Mouse (Mus musculus) myocyte (in vitro differentiated cells): Measurements from ENCODE around the gene Piga. TPM values are rescaled to one million over a fixed set of nuclear protein-coding genes. Genes with fewer than 3 reads are reported as not detected.

Experiments
- H3K27me3 ChIP-seq: one replicate; pipeline ENCODE4 v1.6.1; 2011; ENCODE audit not compliant: control insufficient read depth, insufficient read depth, insufficient read length
- H3K36me3 ChIP-seq: one replicate; pipeline ENCODE4 v1.6.1; 2011; ENCODE audit not compliant: control insufficient read depth, insufficient read depth
- H3K4me2 ChIP-seq: one replicate; pipeline ENCODE4 v1.6.1; 2011; ENCODE audit warnings: low read depth, control low read depth
- H3K4me3 ChIP-seq: one replicate; pipeline ENCODE4 v1.5.1; 2011; ENCODE audit warnings: mild to moderate bottlenecking, control low read depth, moderate library complexity
- H3K79me2 ChIP-seq: one replicate; pipeline ENCODE4 v1.6.1; 2011; ENCODE audit not compliant: control insufficient read depth, insufficient read depth
- H3ac ChIP-seq: one replicate; pipeline ENCODE4 v1.6.1; 2011; ENCODE audit not compliant: control insufficient read depth, insufficient read length
- CEBPB ChIP-seq: IDR thresholded peaks from 2 replicates; pipeline ENCODE4 v1.6.1; 2011; ENCODE audit warnings: mild to moderate bottlenecking, moderate library complexity; ENCODE audit not compliant: poor library complexity, insufficient read depth, severe bottlenecking
- E2F4 ChIP-seq: IDR thresholded peaks from one replicate; pipeline ENCODE4 v1.6.1; 2011; ENCODE audit warnings: mild to moderate bottlenecking, control low read depth, moderate library complexity; ENCODE audit not compliant: insufficient read depth
- MAX ChIP-seq: IDR thresholded peaks from one replicate; pipeline ENCODE4 v1.6.1; 2011; ENCODE audit warnings: low read depth, mild to moderate bottlenecking, control low read depth
- MYOD1 ChIP-seq, 3 experiments: IDR thresholded peaks; one replicate each; pipeline ENCODE4 v1.6.1; 2011; ENCODE audit warnings: control low read depth in 2 of 3, low read depth in 2 of 3, mild to moderate bottlenecking in 2 of 3, moderate library complexity in 1 of 3; ENCODE audit not compliant: insufficient read length in 2 of 3, control insufficient read depth in 1 of 3
- MYOG ChIP-seq, 3 experiments: IDR thresholded peaks; one replicate each; pipeline ENCODE4 v1.6.1; 2011; ENCODE audit warnings: control low read depth in 2 of 3, low read depth in 2 of 3, mild to moderate bottlenecking in 2 of 3; ENCODE audit not compliant: insufficient read length in 2 of 3, control insufficient read depth in 1 of 3, insufficient read depth in 1 of 3
- POLR2A ChIP-seq: IDR thresholded peaks from one replicate; pipeline ENCODE4 v1.6.1; 2011; ENCODE audit warnings: low read depth, mild to moderate bottlenecking, control low read depth, moderate library complexity; ENCODE audit not compliant: insufficient read length
- POLR2AphosphoS2 ChIP-seq: IDR thresholded peaks from one replicate; pipeline ENCODE4 v1.6.1; 2011; ENCODE audit warnings: low read depth, control low read depth; ENCODE audit not compliant: insufficient read length
- REST ChIP-seq: IDR thresholded peaks from one replicate; pipeline ENCODE4 v1.6.1; 2011; ENCODE audit warnings: mild to moderate bottlenecking, control low read depth, moderate library complexity; ENCODE audit not compliant: insufficient read depth, insufficient read length
- SRF ChIP-seq: IDR thresholded peaks from one replicate; pipeline ENCODE4 v1.6.1; 2011; ENCODE audit warnings: low read depth; ENCODE audit not compliant: control insufficient read depth, insufficient read length
- TCF12 ChIP-seq: IDR thresholded peaks from one replicate; pipeline ENCODE4 v1.6.1; 2011; ENCODE audit warnings: mild to moderate bottlenecking, control low read depth; ENCODE audit not compliant: poor library complexity, insufficient read depth, severe bottlenecking
- TCF3 ChIP-seq: IDR thresholded peaks from one replicate; pipeline ENCODE4 v1.6.1; 2011; ENCODE audit warnings: low read depth, control low read depth; ENCODE audit not compliant: insufficient read length
- USF1 ChIP-seq: IDR thresholded peaks from one replicate; pipeline ENCODE4 v1.6.1; 2011; ENCODE audit warnings: low read depth, mild to moderate bottlenecking, control low read depth, moderate library complexity
- polyA plus RNA-seq: library from polyadenylated mRNA; unstranded; fragments of >200 nt; fragmentation: generic; extraction: Trizol; gene quantifications from one replicate; pipeline ENCODE4 v1.2.1, GENCODE M21; 2012; ENCODE audit warnings: missing spikeins

Gene Piga
- polyA plus RNA-seq, 1 experiment = 2.5 TPM

DNA sequence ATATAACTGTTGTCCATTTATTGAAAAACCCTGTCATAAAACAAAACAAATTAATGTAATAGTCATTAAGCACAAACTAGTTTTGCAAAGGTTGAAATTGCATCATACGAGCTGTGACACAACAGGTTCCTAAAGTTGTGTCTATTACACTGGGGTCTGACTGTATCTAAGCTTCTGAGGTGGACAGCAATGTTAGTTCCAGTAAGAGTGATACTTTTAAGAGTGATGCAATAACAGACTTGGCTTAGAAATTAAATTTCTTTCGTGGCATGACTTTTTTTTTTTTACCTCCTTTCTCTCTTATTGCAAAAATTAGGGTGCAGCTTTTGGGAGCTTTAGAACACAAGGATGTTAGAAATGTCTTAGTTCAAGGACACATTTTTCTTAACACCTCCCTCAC is 8.6 kb downstream of the Piga start:
- Histone ChIP-seq H3K4me2 (no peak overlapping the region), H3K36me3 (no peaks in the 10 kb centered on the region), H3K79me2 (no peaks in the 10 kb centered on the region), H3K4me3 (no peak overlapping the region), H3K27me3 (no peaks in the 10 kb centered on the region), H3ac (no peak overlapping the region)
- TF ChIP-seq POLR2A (no peak), TCF3 (no peak), USF1 (no peak), SRF (no peak), POLR2AphosphoS2 (no peak), E2F4 (no peak), REST (no peak)

- H3K4me2 ChIP-seq = no peak overlapping the region
- H3K27me3 ChIP-seq = no peaks in the 10 kb centered on the region
- H3K36me3 ChIP-seq = no peaks in the 10 kb centered on the region
- no peak for TF ChIP-seq POLR2AphosphoS2
- TF ChIP-seq CEBPB = no peak
- no peak for TF ChIP-seq MYOD1 (IDR thresholded peaks at IDR 0.05; ENCODE audit: control insufficient read depth in 1 of 3, insufficient read length in 2 of 3, low read depth in 2 of 3)
- TF ChIP-seq MYOG (IDR thresholded peaks at IDR 0.05; ENCODE audit: control insufficient read depth in 1 of 3, insufficient read depth in 1 of 3, insufficient read length in 2 of 3, low read depth in 2 of 3) = no peak
- no peak for TF ChIP-seq POLR2A
- TF ChIP-seq TCF3 = no peak
- TF ChIP-seq USF1 = no peak
- no peak overlapping the region for H3ac ChIP-seq
- H3K79me2 ChIP-seq = no peaks in the 10 kb centered on the region
- no peak overlapping the region for H3K4me3 ChIP-seq
These were observed 11.0 kb downstream of the Piga start for GRCm38 (mm10) chrX:164430621-164431020.

DNA sequence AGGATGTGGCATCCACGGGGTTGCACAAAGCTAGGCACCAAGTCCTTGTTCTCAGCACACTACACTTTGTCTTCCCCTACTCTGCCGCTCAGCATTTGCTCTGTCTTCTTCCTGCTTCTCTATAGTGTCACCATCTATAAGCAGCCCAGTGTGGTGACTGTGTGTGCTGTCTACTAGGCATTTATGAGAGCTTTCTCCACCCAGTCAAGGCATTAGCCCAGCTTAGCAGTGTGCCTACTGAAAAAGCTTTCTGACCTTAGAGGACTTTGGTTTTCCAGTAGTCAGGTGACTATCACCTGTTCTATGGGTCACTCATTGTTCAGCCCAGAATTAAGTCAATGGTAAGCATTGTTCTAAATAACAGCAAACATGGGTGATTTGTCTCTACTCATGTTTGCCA is 11.5 kb downstream of the Piga start:
- TF ChIP-seq POLR2A (no peak), REST (no peak), TCF3 (no peak), CEBPB (no peak), E2F4 (no peak), TCF12 (no peak), USF1 (no peak), MAX (no peak), MYOG (IDR thresholded peaks at IDR 0.05; ENCODE audit: control insufficient read depth in 1 of 3, insufficient read depth in 1 of 3, insufficient read length in 2 of 3, low read depth in 2 of 3) (no peak), POLR2AphosphoS2 (no peak), SRF (no peak), MYOD1 (IDR thresholded peaks at IDR 0.05; ENCODE audit: control insufficient read depth in 1 of 3, insufficient read length in 2 of 3, low read depth in 2 of 3) (no peak)
- no peaks in the 10 kb centered on the region for H3K79me2 ChIP-seq
- no peaks in the 10 kb centered on the region for H3K27me3 ChIP-seq
- H3ac ChIP-seq = no peak overlapping the region
- H3K4me2 ChIP-seq = no peak overlapping the region
- H3K4me3 ChIP-seq = no peak overlapping the region
- H3K36me3 ChIP-seq = no peaks in the 10 kb centered on the region

GRCm38 (mm10) chrX:164431541-164431940 is 12.0 kb downstream of the Piga start:
- Histone ChIP-seq H3K79me2 (no peaks in the 10 kb centered on the region), H3K4me3 (no peak overlapping the region), H3K36me3 (no peaks in the 10 kb centered on the region), H3K27me3 (no peaks in the 10 kb centered on the region), H3ac (no peak overlapping the region), H3K4me2 (no peak overlapping the region)
- no peak for TF ChIP-seq USF1
- no peak for TF ChIP-seq MYOD1 (IDR thresholded peaks at IDR 0.05; ENCODE audit: control insufficient read depth in 1 of 3, insufficient read length in 2 of 3, low read depth in 2 of 3)
- no peak for TF ChIP-seq E2F4

GRCm38 (mm10) chrX:164432682-164433081 is 13.1 kb downstream of the Piga start:
- H3K4me2 ChIP-seq = no peak overlapping the region
- H3K27me3 ChIP-seq = no peaks in the 10 kb centered on the region
- no peak for TF ChIP-seq POLR2AphosphoS2
- TF ChIP-seq MYOG (IDR thresholded peaks at IDR 0.05; ENCODE audit: control insufficient read depth in 1 of 3, insufficient read depth in 1 of 3, insufficient read length in 2 of 3, low read depth in 2 of 3) = no peak
- TF ChIP-seq TCF3 = no peak
- no peak for TF ChIP-seq E2F4
- no peak for TF ChIP-seq POLR2A
- TF ChIP-seq SRF = no peak
- no peak for TF ChIP-seq MYOD1 (IDR thresholded peaks at IDR 0.05; ENCODE audit: control insufficient read depth in 1 of 3, insufficient read length in 2 of 3, low read depth in 2 of 3)
- TF ChIP-seq REST = no peak
- TF ChIP-seq TCF12 = no peak
- no peak for TF ChIP-seq MAX
- TF ChIP-seq CEBPB = no peak
- no peak for TF ChIP-seq USF1
- H3ac ChIP-seq = no peak overlapping the region
- no peaks in the 10 kb centered on the region for H3K36me3 ChIP-seq
- H3K4me3 ChIP-seq = no peak overlapping the region
- H3K79me2 ChIP-seq = no peaks in the 10 kb centered on the region
